Mouse (Mus musculus) layer of hippocampus, adult 2 months (tissue): ENCODE measurements around the gene Itga8. TPM values are rescaled to one million over a fixed set of nuclear protein-coding genes. Genes with fewer than 3 reads are reported as not detected.

ENCODE experiments used
- DNase-seq, 2 experiments: peaks; one replicate each; pipeline ENCODE4 v3.0.0; 2022; ENCODE audit warnings: low spot score in 2 of 2
- H3K27ac ChIP-seq: fragments of 200-600 bp; 2 replicates; pipeline ENCODE4 v1.8.1; 2022
- H3K4me3 ChIP-seq: fragments of 200-600 bp; 2 replicates; pipeline ENCODE4 v1.8.1; 2022; ENCODE audit warnings: mild to moderate bottlenecking
- CTCF ChIP-seq: fragments of 200-600 bp; conservative IDR thresholded peaks from 2 replicates; pipeline ENCODE4 v1.8.1; 2022; ENCODE audit warnings: antibody characterized with exemption, mild to moderate bottlenecking, moderate library complexity
- total RNA-seq, 2 experiments: library from RNA; stranded (reverse); gene quantifications; 2 replicates each; pipeline ENCODE4 v1.2.3; 2021

The Itga8 gene
- total RNA-seq, 2 experiments from 2014 or later, result 24.4 to 28.5 TPM

DNA sequence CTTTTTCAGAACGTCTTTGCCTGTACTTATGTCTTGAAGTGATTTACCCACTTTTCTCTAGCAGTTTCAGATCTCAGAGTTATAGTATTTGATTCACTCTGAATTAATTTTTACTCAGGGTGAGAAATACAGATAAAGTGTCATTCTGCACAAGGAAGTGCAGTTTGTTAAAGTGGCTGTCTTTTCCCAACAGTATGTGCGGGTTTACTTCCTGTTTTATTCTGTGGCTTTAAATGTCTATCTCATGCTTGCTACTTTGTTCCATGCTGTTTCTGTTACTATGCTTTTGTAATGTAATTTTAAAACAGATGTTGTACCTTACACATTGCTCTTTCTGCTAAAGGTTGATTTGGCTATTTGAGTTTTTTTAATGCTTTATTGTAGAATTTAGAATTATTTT, 216.2 kb downstream of the Itga8 start:
- H3K27ac ChIP-seq, result no peak overlapping the region
- no peak overlapping the region for H3K4me3 ChIP-seq
- no peak for DNase-seq
- no peak for TF ChIP-seq CTCF

DNA sequence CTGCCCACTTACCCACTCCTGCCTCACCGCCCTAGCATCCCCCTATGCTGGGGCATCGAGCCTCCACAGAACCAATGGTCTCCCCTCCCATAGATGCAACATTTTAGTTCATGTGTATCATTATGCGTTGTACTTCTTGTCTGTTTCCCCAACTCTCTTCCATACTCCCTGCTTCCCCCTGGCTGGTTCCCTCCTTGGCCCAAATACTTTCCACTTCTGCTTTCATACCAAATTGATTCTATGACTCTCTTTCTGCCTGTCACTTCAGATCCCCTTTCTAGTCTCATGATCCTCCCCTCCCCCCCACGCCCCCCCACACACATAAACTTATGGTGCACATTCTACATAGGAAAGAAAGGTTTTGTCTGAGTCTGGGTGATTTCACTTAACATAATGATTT, 217.4 kb downstream of the Itga8 start:
- DNase-seq, result no peak
- TF ChIP-seq CTCF, result no peak
- Histone ChIP-seq H3K4me3 (no peak overlapping the region), H3K27ac (no peak overlapping the region)

DNA sequence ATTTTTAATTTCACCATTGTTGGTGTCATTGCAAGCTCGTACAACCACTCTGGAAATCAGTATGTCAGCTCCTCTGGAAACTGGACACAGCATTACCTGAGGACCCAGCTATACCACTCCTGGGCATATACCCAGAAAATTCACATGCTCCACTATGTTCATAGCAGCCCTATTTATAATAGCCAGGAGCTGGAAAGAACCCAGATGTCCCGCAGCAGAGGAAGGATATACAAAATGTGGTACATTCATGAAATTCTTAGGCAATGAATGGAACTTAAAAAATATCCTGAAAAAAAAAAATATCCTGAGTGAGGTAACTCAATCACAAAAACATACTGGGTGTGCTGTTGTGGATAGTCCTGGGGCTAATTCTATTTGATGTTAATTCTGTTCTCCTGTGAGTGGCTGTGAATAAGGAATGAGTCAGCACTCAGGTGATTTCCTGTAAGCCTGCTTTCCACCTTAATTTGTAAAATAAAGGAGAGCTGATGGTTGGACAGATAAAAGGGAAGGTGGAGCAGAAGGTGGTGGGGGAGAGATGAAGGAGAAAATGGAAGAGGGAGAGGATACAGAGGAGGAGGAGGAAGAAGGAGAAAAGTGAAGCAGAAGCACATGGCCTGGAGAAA, 224.3 kb downstream of the Itga8 start:
- no peak overlapping the region for H3K4me3 ChIP-seq
- TF ChIP-seq CTCF, result no peak
- H3K27ac ChIP-seq, result no peak overlapping the region
- no peak for DNase-seq

DNA sequence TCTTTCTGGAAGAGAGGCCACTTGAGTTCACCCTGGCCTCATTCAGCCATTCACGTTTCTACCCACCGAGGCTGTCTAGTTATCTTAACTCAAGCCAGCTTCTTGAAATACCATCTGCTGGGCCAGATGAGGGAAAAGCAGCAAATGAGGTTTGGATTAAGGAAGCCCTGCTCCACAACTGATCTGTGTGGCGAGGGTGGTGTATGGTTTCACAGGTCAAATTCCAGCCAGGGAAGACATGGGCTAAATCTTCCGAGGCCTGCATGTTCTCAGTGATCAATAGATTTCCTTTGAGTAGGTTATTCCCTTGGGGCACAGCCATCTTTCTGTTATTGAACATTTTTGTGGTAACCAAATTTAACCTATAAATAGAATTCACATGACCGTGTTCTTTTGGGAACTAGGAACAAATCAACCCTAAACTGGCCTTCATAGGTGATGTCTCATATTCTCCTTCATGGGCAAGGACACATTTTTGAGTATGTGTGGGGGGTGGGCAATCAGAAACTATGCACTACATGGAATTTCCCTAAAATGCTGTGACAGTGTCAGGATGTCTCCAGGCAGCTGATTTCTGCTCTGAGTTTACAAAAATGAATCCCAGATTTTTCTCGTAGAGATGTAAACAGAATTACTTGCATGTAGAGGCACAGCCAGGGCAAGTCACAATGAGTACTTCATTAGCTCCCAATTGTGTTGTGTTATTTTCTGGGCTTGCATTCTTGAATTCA, 235.9 kb downstream of the Itga8 start:
- DNase-seq, result no peak

DNA sequence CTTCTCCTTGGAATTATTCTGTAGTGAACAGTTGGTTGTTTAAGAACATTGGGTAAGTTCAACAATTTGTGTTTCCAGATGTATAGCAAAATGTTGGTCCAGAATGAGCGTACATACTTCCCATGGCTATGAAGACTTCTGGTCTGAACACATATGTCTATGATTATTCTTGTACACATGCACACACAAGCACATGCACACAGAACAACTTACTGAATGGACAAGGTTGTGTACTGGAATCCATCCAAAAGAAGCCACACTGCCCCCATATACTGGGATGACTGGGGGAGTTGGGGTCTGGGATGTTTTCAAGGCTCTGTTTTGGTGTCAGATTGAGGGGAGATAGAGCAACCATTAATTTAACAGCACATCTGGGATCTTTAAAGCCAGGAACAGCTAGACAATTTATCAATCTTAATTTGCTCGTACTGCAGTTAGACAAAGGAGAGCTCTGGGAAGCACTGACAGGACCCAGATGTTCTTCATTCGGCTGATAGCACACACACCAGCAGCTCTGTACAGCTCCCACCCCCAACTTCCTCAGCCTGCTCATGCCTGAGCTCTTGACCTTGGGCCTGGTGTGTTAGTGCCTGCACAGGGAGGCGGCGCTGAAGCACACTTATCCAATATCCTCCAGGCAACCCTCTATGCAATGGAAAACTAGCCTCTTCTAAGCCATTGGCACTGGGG, 241.5 kb downstream of the Itga8 start:
- no peak for DNase-seq
- TF ChIP-seq CTCF, result no peak
- Histone ChIP-seq H3K27ac (no peak overlapping the region), H3K4me3 (no peak overlapping the region)

More for the DNA sequence above, 235.9 kb downstream of the Itga8 start:
- no peak overlapping the region for H3K4me3 ChIP-seq
- TF ChIP-seq CTCF, result no peak
- no peak overlapping the region for H3K27ac ChIP-seq

Other genes starting within 250 kb of the Itga8 start
- 100 to 1,000 TPM in 1 of 2 experiments, 10 to 100 TPM in 1; 98.4 to 111 TPM for gene Mindy3, start 117.5 kb upstream of the Itga8 start, total RNA-seq